Comparison of ENCODE assay signal across 18 mouse cellular contexts in the genomic region with DNA sequence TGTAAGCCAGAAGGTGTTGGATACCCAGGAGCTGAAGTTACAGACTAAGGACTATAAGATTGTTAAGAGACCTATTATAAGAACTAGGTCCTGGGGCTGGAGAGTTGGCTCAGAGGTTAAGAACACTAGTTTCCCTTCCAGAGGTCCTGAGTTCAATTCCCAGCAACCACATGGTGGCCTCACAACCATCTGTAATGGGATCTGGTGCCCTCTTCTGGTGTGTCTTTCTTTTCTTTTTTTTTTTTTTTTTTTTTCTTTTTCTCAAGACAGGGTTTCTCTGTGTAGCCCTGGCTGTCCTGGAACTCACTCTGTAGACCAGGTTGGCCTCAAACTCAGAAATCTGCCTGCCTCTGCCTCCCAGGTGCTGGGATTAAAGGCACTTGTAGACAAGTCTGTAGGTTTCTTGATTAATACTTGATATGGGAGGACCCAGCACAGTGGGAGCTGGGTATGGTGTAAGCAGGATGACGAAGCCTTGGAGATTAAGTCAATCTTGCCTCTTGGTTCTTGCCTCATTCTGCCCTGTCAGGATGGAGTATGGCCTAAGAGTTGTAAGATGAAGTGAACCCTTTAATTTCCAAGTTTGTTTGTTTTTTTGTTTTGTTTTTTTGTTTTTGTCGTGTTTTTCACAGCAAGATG. TPM values are rescaled to one million over a fixed set of nuclear protein-coding genes. Genes with fewer than 3 reads are reported as not detected.
"Had no signal": no experiment of that assay in that cellular context is flagged by ENCODE, and none has a peak within 500 bp of the region (broad histone marks: within the 10 kb centered on the region; RNA-seq: fewer than 3 reads in every experiment).

No protein-coding gene starts in this region.

- ATAC-seq: midbrain, embryonic 16.5 days had no signal

- DNase-seq: kidney, adult 11 months; kidney, adult 8-10 months; kidney, postnatal 10 days; kidney, postnatal 36 days; layer of hippocampus, postnatal 36 days; liver, embryonic 13.5 days; lung, adult 2 months; thymus, adult 18-20 months; thymus, postnatal 4 days had no signal

- H3K9ac ChIP-seq: kidney, embryonic 15.5 days; liver, embryonic 13.5 days; midbrain, embryonic 12.5 days had no signal

- H3K27ac ChIP-seq: kidney, embryonic 15.5 days; left cerebral cortex, adult 2 months; liver, embryonic 13.5 days; midbrain, embryonic 12.5 days had no signal

- H3K27me3 ChIP-seq: kidney, embryonic 15.5 days; liver, embryonic 13.5 days; midbrain, embryonic 12.5 days had no signal

- H3K9me3 ChIP-seq: kidney, embryonic 15.5 days; liver, embryonic 13.5 days; midbrain, embryonic 12.5 days had no signal

- H3K4me3 ChIP-seq: kidney, embryonic 15.5 days; left cerebral cortex, adult 2 months; liver, embryonic 13.5 days; midbrain, embryonic 12.5 days had no signal

- H3K4me1 ChIP-seq: kidney, embryonic 15.5 days; midbrain, embryonic 12.5 days had no signal

- H3K4me2 ChIP-seq: kidney, embryonic 15.5 days; liver, embryonic 13.5 days; midbrain, embryonic 12.5 days had no signal

RNA-seq across cellular contexts. Expression of gene Amhr2, which starts 21.4 kb away (rescaled TPM):
- polyA plus RNA-seq: limb, embryonic 11.5 days; midbrain, embryonic 12.5 days; neural tube, embryonic 11.5 days had no signal

RNA-seq across cellular contexts. Expression of gene Sp7, which starts 56.7 kb away (rescaled TPM):
- total RNA-seq: liver, adult 2 months had no signal
- polyA plus RNA-seq: liver, adult 2 months; small intestine, adult 2 months; spleen, adult 2 months had no signal
